In the genomic region with DNA sequence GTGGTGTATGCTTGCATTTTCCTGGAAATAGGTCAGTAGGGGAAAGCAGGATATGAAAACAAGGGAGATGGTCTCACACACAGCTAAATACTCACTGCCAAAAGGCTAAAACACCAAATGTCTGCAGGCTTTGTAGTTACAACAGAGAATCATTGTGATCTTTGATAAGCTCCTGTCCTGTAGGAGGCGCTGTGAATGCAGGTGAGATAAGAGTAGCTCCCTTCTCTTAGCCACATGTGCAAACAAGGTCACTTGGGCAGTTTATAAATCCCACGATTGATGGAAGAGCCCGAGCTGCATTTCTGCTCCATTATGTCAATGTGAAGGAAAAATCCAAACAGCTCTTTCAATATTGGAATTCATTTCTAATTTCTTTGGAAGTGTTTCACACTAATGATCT, we compare ENCODE assay signal across 12 mouse cellular contexts.
DNase-seq lines count a peak whose midpoint lies in the region; ATAC-seq and TF ChIP-seq lines count a peak whose summit lies in the region.
"Had no signal": no experiment of that assay in that cellular context is flagged by ENCODE, and none has a peak within 500 bp of the region (broad histone marks: within the 10 kb centered on the region; RNA-seq: fewer than 3 reads in every experiment).

No protein-coding gene starts in this region.

- no peak; the same call in 1 of the 2 replicates for TF ChIP-seq CTCF in cerebellum, adult 2 months (IDR thresholded peaks at IDR 0.05; ENCODE audit: borderline replicate concordance, insufficient read depth, low read depth, low read length)
- peak; percentile 38 for TF ChIP-seq CTCF in E14TG2a.4 (conservative IDR thresholded peaks at IDR 0.05; ENCODE audit: low read length)

- H3K9me3 ChIP-seq in limb, embryonic 11.5 days (ENCODE audit: control insufficient read depth, low read length) = no peaks in the 10 kb centered on the region
- no peaks in the 10 kb centered on the region for H3K9me3 ChIP-seq in limb, embryonic 10.5 days (replicated peaks)
- peaks cover 6% of the 10 kb centered on the region for H3K9me3 ChIP-seq in E14TG2a.4 (ENCODE audit: low read length)
- H3K9me3 ChIP-seq: heart, embryonic 10.5 days; hindbrain, embryonic 12.5 days had no signal

- ATAC-seq in limb, embryonic 11.5 days (ENCODE audit: insufficient number of reproducible peaks, low FRiP score, low TSS enrichment, low read depth) = no peak
- ATAC-seq: liver, postnatal 0 days had no signal

- WGBS in cerebellum, adult 2 months = 40% methylated on average over 3 of the region's 3 CpGs
- WGBS in limb, embryonic 11.5 days = 20% methylated on average over 3 of the region's 3 CpGs
- WGBS in limb, embryonic 10.5 days = 30% methylated on average over 3 of the region's 3 CpGs

- H3K4me1 ChIP-seq in cerebellum, adult 2 months (ENCODE audit: control insufficient read depth, insufficient read depth, low read length) = no peaks in the 10 kb centered on the region
- H3K4me1 ChIP-seq in limb, embryonic 11.5 days (ENCODE audit: control insufficient read depth, insufficient read depth, low read length) = no peaks in the 10 kb centered on the region
- no peaks in the 10 kb centered on the region for H3K4me1 ChIP-seq in limb, embryonic 10.5 days
- H3K4me1 ChIP-seq in E14TG2a.4 (replicated peaks; ENCODE audit: low read depth, low read length) = peaks cover 17% of the 10 kb centered on the region

- no peaks in the 10 kb centered on the region for H3K36me3 ChIP-seq in limb, embryonic 11.5 days (ENCODE audit: control insufficient read depth, insufficient read depth, low read length)
- H3K36me3 ChIP-seq in limb, embryonic 10.5 days = no peaks in the 10 kb centered on the region
- no peaks in the 10 kb centered on the region for H3K36me3 ChIP-seq in E14TG2a.4 (ENCODE audit: insufficient read depth, low read length)
- H3K36me3 ChIP-seq: heart, embryonic 10.5 days; hindbrain, embryonic 12.5 days had no signal

- H3K27me3 ChIP-seq in cerebellum, adult 2 months (ENCODE audit: control insufficient read depth, insufficient read depth, low read length) = no peaks in the 10 kb centered on the region
- no peaks in the 10 kb centered on the region for H3K27me3 ChIP-seq in limb, embryonic 11.5 days (ENCODE audit: control insufficient read depth, insufficient read depth, low read length)
- H3K27me3 ChIP-seq in limb, embryonic 10.5 days (ENCODE audit: low read depth, poor library complexity, severe bottlenecking) = no peaks in the 10 kb centered on the region
- peaks cover 8% of the 10 kb centered on the region; the same call in 1 of the 2 replicates for H3K27me3 ChIP-seq in E14TG2a.4 (ENCODE audit: insufficient read depth, low read length)
- H3K27me3 ChIP-seq: hindbrain, embryonic 12.5 days had no signal

- TF ChIP-seq POLR2A in cerebellum, adult 2 months (IDR thresholded peaks at IDR 0.05; ENCODE audit: borderline replicate concordance, insufficient read depth, low read length) = no peak

- no peak overlapping the region for H3K4me3 ChIP-seq in cerebellum, adult 2 months (replicated peaks; ENCODE audit: insufficient read depth, low read depth, low read length)
- H3K4me3 ChIP-seq in limb, embryonic 11.5 days (ENCODE audit: low read depth, low read length) = no peak overlapping the region
- H3K4me3 ChIP-seq in limb, embryonic 10.5 days = no peak overlapping the region
- H3K4me3 ChIP-seq in E14TG2a.4 (replicated peaks; ENCODE audit: low read length) = no peak overlapping the region
- H3K4me3 ChIP-seq: heart, embryonic 10.5 days; hindbrain, embryonic 12.5 days had no signal

- no peak overlapping the region for H3K27ac ChIP-seq in cerebellum, adult 2 months (ENCODE audit: insufficient read depth, low read length)
- no peak overlapping the region for H3K27ac ChIP-seq in limb, embryonic 11.5 days (replicated peaks; ENCODE audit: low read depth, low read length)
- no peak overlapping the region for H3K27ac ChIP-seq in limb, embryonic 10.5 days
- H3K27ac ChIP-seq: heart, embryonic 10.5 days; hindbrain, embryonic 12.5 days had no signal

- no peak overlapping the region for H3K9ac ChIP-seq in limb, embryonic 11.5 days (ENCODE audit: low read length)
- H3K9ac ChIP-seq: hindbrain, embryonic 12.5 days; liver, postnatal 0 days had no signal

- no peak overlapping the region for H3K4me2 ChIP-seq in limb, embryonic 11.5 days (ENCODE audit: low read depth, severe bottlenecking)
- H3K4me2 ChIP-seq: hindbrain, embryonic 12.5 days had no signal

- peak; percentile 46 to 54 for DNase-seq in cerebellum, postnatal 10 days
- no peak for DNase-seq in cerebellum, adult 2 months
- peak; percentile 27 for DNase-seq in limb, embryonic 11.5 days (ENCODE audit: low spot score)
- DNase-seq in limb, embryonic 10.5 days (ENCODE audit: low spot score) = no peak
- DNase-seq in embryo, embryonic 9.5 days (ENCODE audit: extremely low spot score) = peak; percentile 12
- no peak for DNase-seq in gastrocnemius, adult 8-10 months (ENCODE audit: low spot score in 2 of 2)
- DNase-seq in spleen, postnatal 36 days (ENCODE audit: low spot score in 2 of 2) = no peak
- DNase-seq: liver, postnatal 0 days; thymus, adult 18-20 months had no signal

Comparison
In these comparisons a context has a peak if more than half of its experiments do, and no peak if none do; other contexts are left out.
1. DNase-seq: peak in cerebellum, postnatal 10 days (2 of 2), limb, embryonic 11.5 days (single experiment) and embryo, embryonic 9.5 days (single experiment); none in cerebellum, adult 2 months (0 of 2), limb, embryonic 10.5 days (single experiment), gastrocnemius, adult 8-10 months (0 of 2) and spleen, postnatal 36 days (0 of 2).